Mouse (Mus musculus): ENCODE results near the gene Cib3.

GRCm38 (mm10) chr8:72244610-72245009, 32.0 kb upstream of the Cib3 start:
- TF ChIP-seq POLR2A (IDR thresholded peaks at IDR 0.05; ENCODE audit: insufficient read length, low read depth) (no peak), USF1 (IDR thresholded peaks at IDR 0.05; ENCODE audit: low read depth) (no peak), MAX (IDR thresholded peaks at IDR 0.05; ENCODE audit: low read depth) (no peak), E2F4 (IDR thresholded peaks at IDR 0.05; ENCODE audit: insufficient read depth) (no peak), POLR2AphosphoS2 (IDR thresholded peaks at IDR 0.05; ENCODE audit: insufficient read length, low read depth) (no peak), MYOG (IDR thresholded peaks at IDR 0.05; ENCODE audit: control insufficient read depth in 1 of 3, insufficient read depth in 1 of 3, insufficient read length in 2 of 3, low read depth in 2 of 3) (no peak), TCF3 (IDR thresholded peaks at IDR 0.05; ENCODE audit: insufficient read length, low read depth) (no peak), CEBPB (IDR thresholded peaks at IDR 0.05; ENCODE audit: insufficient read depth, poor library complexity, severe bottlenecking) (no peak), TCF12 (IDR thresholded peaks at IDR 0.05; ENCODE audit: insufficient read depth, poor library complexity, severe bottlenecking) (no peak), MYOD1 (IDR thresholded peaks at IDR 0.05; ENCODE audit: control insufficient read depth in 1 of 3, insufficient read length in 2 of 3, low read depth in 2 of 3) (no peak), SRF (IDR thresholded peaks at IDR 0.05; ENCODE audit: control insufficient read depth, insufficient read length, low read depth) (no peak)
